In genomic region chr4:154705681-154706080, GRCm38 (mm10) we compare ENCODE assay signal across 33 mouse cellular contexts. TPM values are rescaled to one million over a fixed set of nuclear protein-coding genes. Genes with fewer than 3 reads are reported as not detected.
DNase-seq lines count a peak whose midpoint lies in the region; ATAC-seq lines count a peak whose summit lies in the region.
"Had no signal": no experiment of that assay in that cellular context is flagged by ENCODE, and none has a peak within 500 bp of the region (broad histone marks: within the 10 kb centered on the region; RNA-seq: fewer than 3 reads in every experiment).

No protein-coding gene starts in this region.

- peak; percentile 14 to 21 for DNase-seq in heart, adult 18-20 months
- DNase-seq in kidney, adult 8-10 months = peak; percentile 60 to 78
- DNase-seq in gastrocnemius, postnatal 25 days = peak; percentile 83
- no peak for DNase-seq in limb, embryonic 11.5 days (ENCODE audit: low spot score)
- no peak for DNase-seq in right cerebral cortex, adult 2 months (ENCODE audit: low spot score in 2 of 2)
- no peak for DNase-seq in left cerebral cortex, postnatal 36 days (ENCODE audit: low spot score in 2 of 2)
- DNase-seq: adrenal gland, postnatal 25 days; cerebellum, adult 11 months; cerebellum, adult 9-11 months; lung, adult 18-20 months; lung, postnatal 10 days; right cerebral cortex, adult 18-20 months had no signal

- H3K4me2 ChIP-seq in heart, embryonic 11.5 days = no peak overlapping the region
- H3K4me2 ChIP-seq in kidney, embryonic 16.5 days (replicated peaks; ENCODE audit: low read depth, low read length) = no peak overlapping the region
- H3K4me2 ChIP-seq in limb, embryonic 11.5 days (ENCODE audit: low read depth, severe bottlenecking) = no peak overlapping the region
- H3K4me2 ChIP-seq: forebrain, embryonic 15.5 days; liver, embryonic 12.5 days had no signal

- H3K9me3 ChIP-seq in heart, embryonic 11.5 days (replicated peaks; ENCODE audit: control insufficient read depth, low read length) = no peaks in the 10 kb centered on the region
- H3K9me3 ChIP-seq in kidney, embryonic 16.5 days (ENCODE audit: low read length) = no peaks in the 10 kb centered on the region
- H3K9me3 ChIP-seq in limb, embryonic 11.5 days (ENCODE audit: control insufficient read depth, low read length) = no peaks in the 10 kb centered on the region
- H3K9me3 ChIP-seq: embryonic facial prominence, embryonic 10.5 days; forebrain, embryonic 15.5 days; liver, embryonic 12.5 days; midbrain, embryonic 10.5 days had no signal

- H3K27me3 ChIP-seq in heart, embryonic 11.5 days (ENCODE audit: control insufficient read depth, insufficient read depth, low read length) = peaks cover 5% of the 10 kb centered on the region
- peaks cover 12% of the 10 kb centered on the region; the same call in 1 of the 2 replicates for H3K27me3 ChIP-seq in kidney, embryonic 16.5 days (ENCODE audit: insufficient read depth, low read length)
- H3K27me3 ChIP-seq in limb, embryonic 11.5 days (ENCODE audit: control insufficient read depth, insufficient read depth, low read length) = no peaks in the 10 kb centered on the region
- H3K27me3 ChIP-seq: forebrain, embryonic 15.5 days had no signal

- ATAC-seq in heart, embryonic 11.5 days (replicated peaks; ENCODE audit: insufficient number of reproducible peaks, low FRiP score, low TSS enrichment) = no peak
- no peak for ATAC-seq in kidney, embryonic 16.5 days (ENCODE audit: low FRiP score, low TSS enrichment)
- ATAC-seq in limb, embryonic 11.5 days (ENCODE audit: insufficient number of reproducible peaks, low FRiP score, low TSS enrichment, low read depth) = no peak
- ATAC-seq: CD4-positive, CD25-positive, alpha-beta regulatory T cell, adult 4 months; forebrain, embryonic 15.5 days; hindbrain, postnatal 0 days; intestine, embryonic 16.5 days; liver, embryonic 12.5 days had no signal

- intact Hi-C loops in left cerebral cortex, postnatal 36 days (cut with DNase I) = no loop called here

- H3K27ac ChIP-seq in heart, embryonic 11.5 days (ENCODE audit: low read depth, low read length) = no peak overlapping the region
- no peak overlapping the region for H3K27ac ChIP-seq in kidney, embryonic 16.5 days (ENCODE audit: low read length)
- H3K27ac ChIP-seq in limb, embryonic 11.5 days (replicated peaks; ENCODE audit: low read depth, low read length) = peak overlapping the region; percentile 47; the same call in 1 of the 2 replicates
- H3K27ac ChIP-seq: embryonic facial prominence, embryonic 10.5 days; forebrain, embryonic 15.5 days; hindbrain, postnatal 0 days; layer of hippocampus, adult 2 months; liver, embryonic 12.5 days; midbrain, embryonic 10.5 days had no signal

- H3K36me3 ChIP-seq in heart, embryonic 11.5 days (ENCODE audit: control insufficient read depth, insufficient read depth, low read length) = no peaks in the 10 kb centered on the region
- H3K36me3 ChIP-seq in kidney, embryonic 16.5 days (ENCODE audit: insufficient read depth, low read length) = no peaks in the 10 kb centered on the region
- H3K36me3 ChIP-seq in limb, embryonic 11.5 days (ENCODE audit: control insufficient read depth, insufficient read depth, low read length) = no peaks in the 10 kb centered on the region
- H3K36me3 ChIP-seq: embryonic facial prominence, embryonic 10.5 days; forebrain, embryonic 15.5 days; liver, embryonic 12.5 days; midbrain, embryonic 10.5 days had no signal

- no peak overlapping the region for H3K9ac ChIP-seq in heart, embryonic 11.5 days (ENCODE audit: low read depth, low read length)
- H3K9ac ChIP-seq in kidney, embryonic 16.5 days (replicated peaks; ENCODE audit: low read length) = no peak overlapping the region
- H3K9ac ChIP-seq in limb, embryonic 11.5 days (ENCODE audit: low read length) = no peak overlapping the region
- H3K9ac ChIP-seq: forebrain, embryonic 15.5 days; liver, embryonic 12.5 days had no signal

- 69% methylated on average over 4 of the region's 4 CpGs for WGBS in heart, embryonic 11.5 days (ENCODE audit: insufficient replicate concordance)
- 54% methylated on average over 4 of the region's 4 CpGs for WGBS in kidney, embryonic 16.5 days
- 48% methylated on average over 4 of the region's 4 CpGs for WGBS in limb, embryonic 11.5 days

- H3K4me1 ChIP-seq in heart, embryonic 11.5 days (ENCODE audit: control insufficient read depth, insufficient read depth, low read length) = peaks cover 6% of the 10 kb centered on the region; the same call in 1 of the 2 replicates
- peaks cover 12% of the 10 kb centered on the region for H3K4me1 ChIP-seq in kidney, embryonic 16.5 days (ENCODE audit: insufficient read depth, low read length)
- peaks cover 77% of the 10 kb centered on the region for H3K4me1 ChIP-seq in limb, embryonic 11.5 days (ENCODE audit: control insufficient read depth, insufficient read depth, low read length)
- H3K4me1 ChIP-seq: forebrain, embryonic 15.5 days; liver, embryonic 12.5 days; midbrain, embryonic 10.5 days had no signal

- H3K4me3 ChIP-seq in heart, embryonic 11.5 days (ENCODE audit: low read depth, low read length) = no peak overlapping the region
- no peak overlapping the region for H3K4me3 ChIP-seq in kidney, embryonic 16.5 days (ENCODE audit: low read length)
- H3K4me3 ChIP-seq in limb, embryonic 11.5 days (ENCODE audit: low read depth, low read length) = no peak overlapping the region
- H3K4me3 ChIP-seq: embryonic facial prominence, embryonic 10.5 days; forebrain, embryonic 15.5 days; layer of hippocampus, adult 2 months; liver, embryonic 12.5 days; midbrain, embryonic 10.5 days had no signal

RNA-seq across cellular contexts. Expression of gene Actrt2, which starts 38.0 kb away (rescaled TPM):
- not detected for total RNA-seq in heart, adult 18-20 months (2021)
- polyA plus RNA-seq in heart, embryonic 11.5 days (2014; fragmentation: Nextera tagmentation; extraction: Ambion mirVana) = not detected in 2 replicates
- polyA plus RNA-seq in kidney, embryonic 16.5 days (2015; fragmentation: Nextera tagmentation; extraction: Ambion mirVana) = not detected in 2 replicates
- total RNA-seq in gastrocnemius, postnatal 25 days (2021) = not detected
- polyA plus RNA-seq in limb, embryonic 11.5 days (2014; fragmentation: Nextera tagmentation; extraction: Ambion mirVana) = not detected in 2 replicates
- not detected for total RNA-seq in left cerebral cortex, postnatal 36 days (2021)
- total RNA-seq: adrenal gland, postnatal 25 days; heart, adult 8-10 months; hindbrain, postnatal 0 days; layer of hippocampus, adult 2 months; layer of hippocampus, postnatal 25 days; left cerebral cortex, postnatal 25 days; midbrain, postnatal 0 days had no signal
- polyA plus RNA-seq: CD4-positive, CD25-positive, alpha-beta regulatory T cell, adult 4 months; cortical plate, adult 2 months; embryonic facial prominence, embryonic 10.5 days; forebrain, embryonic 15.5 days; heart, embryonic 16.5 days; hindbrain, embryonic 11.5 days; hindbrain, postnatal 0 days; intestine, embryonic 16.5 days; liver, embryonic 12.5 days; midbrain, embryonic 10.5 days; midbrain, postnatal 0 days; neural tube, embryonic 14.5 days; small intestine, adult 2 months; stomach, embryonic 16.5 days; thymus, postnatal 0 days had no signal

Comparison
In these comparisons a context has a peak if more than half of its experiments do, and no peak if none do; other contexts are left out.
1. DNase-seq: peak in heart, adult 18-20 months (2 of 2), kidney, adult 8-10 months (2 of 2) and gastrocnemius, postnatal 25 days (single experiment); none in limb, embryonic 11.5 days (single experiment), right cerebral cortex, adult 2 months (0 of 2) and left cerebral cortex, postnatal 36 days (0 of 2).